Mouse (Mus musculus) stomach, postnatal 0 days (tissue): ENCODE measurements around the gene Tpk1.

Source experiments
- CTCF ChIP-seq: IDR thresholded peaks from 2 replicates; pipeline ENCODE4 v1.5.1; 2016; ENCODE audit warnings: antibody characterized with exemption, low read depth, mild to moderate bottlenecking, moderate library complexity
- EP300 ChIP-seq: optimal IDR thresholded peaks from 2 replicates; pipeline ENCODE3; 2016; ENCODE audit warnings: antibody characterized with exemption

DNA sequence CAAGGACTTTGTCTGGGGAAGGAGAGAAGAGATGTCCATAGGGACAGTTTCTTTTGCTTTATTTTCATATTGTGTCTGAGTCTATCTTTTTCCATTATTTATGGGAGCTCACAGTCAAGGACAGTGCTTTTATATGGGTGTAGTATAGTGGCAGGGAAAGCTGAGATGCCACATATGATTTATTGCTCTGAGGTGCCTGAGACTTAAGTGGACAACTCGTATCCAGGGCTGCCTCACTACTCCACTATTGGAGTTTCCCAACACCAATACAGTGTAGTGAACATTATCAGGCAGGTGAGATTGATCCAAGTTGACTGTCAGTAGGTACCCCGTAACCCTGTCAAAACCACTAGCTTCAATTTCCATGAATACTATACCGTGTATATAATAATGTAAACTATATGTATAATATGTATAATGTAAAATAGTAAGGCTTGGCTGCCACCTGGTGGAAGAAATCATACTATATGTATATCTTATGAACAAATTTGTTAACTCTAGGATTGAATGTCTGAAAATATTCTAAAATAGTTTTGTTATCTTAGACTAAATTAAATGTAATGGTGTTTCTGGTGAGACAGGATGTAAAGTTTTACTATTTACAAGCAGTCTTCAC lies 330.4 kb downstream of the Tpk1 start:
- no peak for TF ChIP-seq EP300
- TF ChIP-seq CTCF, result peak; percentile 61
